Mouse (Mus musculus) gastrocnemius, adult 8-10 months (tissue): Measurements from ENCODE around the gene Fam111a. TPM values are rescaled to one million over a fixed set of nuclear protein-coding genes. Genes with fewer than 3 reads are reported as not detected.

Experiments
- DNase-seq, 2 experiments: peaks; one replicate each; pipeline ENCODE4 v3.0.0; 2022; ENCODE audit warnings: low spot score in 2 of 2
- total RNA-seq, 4 experiments: library from RNA; stranded (reverse); gene quantifications; 2 replicates each; pipeline ENCODE4 v1.2.4; 2022

Fam111a gene
- total RNA-seq, 4 experiments from 2014 or later, result 0.92 to 1.9 (median 1.2) TPM

DNA sequence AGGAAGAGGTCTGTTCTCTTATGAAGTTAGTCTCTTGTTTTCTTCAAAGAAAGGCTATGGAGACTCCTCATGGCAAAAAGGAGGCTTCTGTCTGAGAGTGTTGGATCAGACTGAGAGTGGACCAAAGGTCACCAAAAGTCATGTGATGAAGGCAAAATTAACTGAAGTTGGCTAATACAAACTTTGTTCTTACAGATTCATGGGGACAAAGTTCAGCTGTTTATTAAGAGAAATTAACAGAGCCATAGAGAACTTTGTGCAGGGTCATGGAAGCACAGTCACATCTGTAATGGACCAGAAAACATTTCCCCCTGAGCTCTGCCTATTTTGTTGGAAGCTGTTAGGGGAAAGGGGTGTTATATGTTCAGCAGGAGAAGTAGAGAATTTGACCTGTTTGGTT lies 62.8 kb downstream of the Fam111a start:
- DNase-seq, result no peak

DNA sequence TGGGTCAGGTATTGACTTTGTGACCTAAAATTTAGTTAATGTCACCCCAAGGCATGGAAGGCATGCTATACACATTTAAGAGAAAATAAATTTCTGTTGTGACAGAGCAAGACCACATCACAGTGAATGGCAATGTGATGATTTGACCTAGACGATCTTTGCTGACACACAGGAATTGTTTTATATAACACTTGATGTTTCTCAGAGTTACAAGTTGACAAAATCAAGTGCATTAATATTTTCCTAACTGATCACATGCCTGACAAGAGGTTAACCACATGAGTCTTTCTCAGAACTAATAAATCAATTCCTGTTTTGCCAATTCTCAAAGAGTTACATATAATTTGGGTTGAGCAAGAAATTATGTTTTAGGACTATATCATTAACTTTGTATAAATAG lies 68.1 kb downstream of the Fam111a start:
- DNase-seq, result no peak

DNA sequence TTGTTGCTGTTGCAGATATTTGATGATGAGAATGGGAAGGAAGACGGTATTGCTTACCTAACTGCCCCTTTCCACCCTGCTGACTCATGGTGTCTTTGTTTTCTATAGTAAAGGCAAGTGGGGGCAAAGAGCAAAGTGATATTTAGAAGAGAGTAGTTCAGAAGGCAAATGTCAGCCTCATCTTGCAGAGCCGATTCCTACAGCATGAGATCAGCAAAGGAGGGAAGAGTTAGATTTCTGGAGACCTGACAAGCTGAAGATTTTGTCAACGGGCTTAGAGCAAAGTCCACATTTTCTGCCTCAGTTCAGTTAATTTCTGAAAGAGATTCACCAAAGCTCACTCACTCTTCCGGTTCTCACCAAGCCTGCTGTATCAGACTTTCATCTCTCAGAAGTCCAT lies 87.6 kb downstream of the Fam111a start, which contains the start of gene Glyat:
TSS of gene Glyat (plus strand) at position 133 of the 400 bp plus-strand sequence.
- no peak for DNase-seq

DNA sequence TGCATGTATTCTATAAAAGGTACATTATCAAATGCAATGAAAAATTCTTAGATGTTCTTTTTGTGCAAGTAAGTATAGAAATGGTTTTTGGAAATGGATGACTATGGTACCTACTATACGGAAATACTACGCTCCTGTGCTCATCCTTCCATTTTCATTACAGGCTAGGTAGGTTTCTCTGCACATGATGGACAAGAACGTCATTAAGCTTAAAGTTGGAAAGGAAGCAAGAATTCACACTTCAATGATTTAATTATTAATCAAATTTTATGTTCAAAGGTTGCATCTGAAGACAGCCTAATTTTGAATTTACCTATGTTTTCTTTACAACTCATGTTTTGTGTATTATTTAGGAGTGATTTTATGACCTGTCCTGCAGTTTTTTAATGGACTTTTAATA lies 88.7 kb downstream of the Fam111a start:
- DNase-seq, result no peak

DNA sequence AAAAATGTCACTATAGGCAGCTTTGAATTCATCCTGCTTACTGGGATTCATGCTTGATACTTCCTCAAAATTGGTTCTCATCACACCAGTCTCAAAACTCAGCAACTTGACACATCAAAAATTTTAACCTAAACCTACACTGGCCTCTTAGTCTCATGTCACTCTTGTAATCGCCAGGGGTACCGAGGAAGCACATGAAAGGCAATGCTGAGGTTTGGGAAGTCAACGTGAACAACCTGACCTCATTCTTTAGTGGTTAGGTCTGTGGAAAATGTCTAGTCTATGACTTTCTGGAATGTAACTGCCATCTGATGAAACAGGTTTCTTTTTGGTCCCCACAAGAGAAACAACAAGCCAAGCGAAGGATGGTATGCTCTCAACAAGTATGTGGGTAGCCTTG lies 89.4 kb downstream of the Fam111a start:
- DNase-seq, result no peak

DNA sequence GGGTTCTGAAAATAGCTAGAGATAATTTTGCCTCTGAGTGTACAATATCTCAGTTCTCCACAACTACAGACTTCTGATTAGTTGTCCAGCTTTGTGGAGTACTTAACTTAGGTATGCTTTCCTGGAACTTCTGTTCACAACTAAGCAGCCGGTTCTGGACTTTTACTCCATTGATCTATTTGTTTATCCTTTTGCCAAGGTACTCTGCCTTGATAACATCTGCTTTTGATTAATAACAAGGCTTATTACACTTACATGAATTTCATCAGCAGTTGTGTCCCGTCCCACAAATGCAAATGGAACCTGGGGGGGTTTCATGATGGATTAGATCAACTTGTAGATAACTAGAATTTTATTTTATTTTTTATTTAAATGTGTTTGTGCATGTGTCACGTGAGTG lies 91.3 kb downstream of the Fam111a start:
- no peak for DNase-seq

DNA sequence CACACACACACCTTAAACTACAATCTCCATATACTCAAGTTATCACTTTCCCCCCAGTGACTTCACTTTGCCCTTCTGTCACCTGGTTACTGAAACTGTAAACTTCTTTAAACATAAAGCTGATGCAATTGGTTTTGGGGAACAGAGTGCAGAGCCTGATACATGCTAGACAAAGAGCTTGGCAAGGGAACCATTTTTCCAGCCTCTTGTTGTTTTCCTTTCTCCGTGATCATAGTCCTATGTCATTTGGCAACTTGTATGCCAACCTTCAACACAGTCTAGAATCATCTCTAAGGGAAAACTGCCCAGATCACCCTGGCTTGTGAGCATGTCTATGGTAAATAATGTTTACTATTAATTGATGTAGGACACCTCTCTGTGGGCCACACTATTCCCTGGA lies 92.5 kb downstream of the Fam111a start:
- no peak for DNase-seq

Other genes with a start within 250 kb of the Fam111a start
- not detected for gene Olfr1436, start 246.6 kb upstream of the Fam111a start, total RNA-seq
- not detected for gene Olfr1437, start 220.6 kb upstream of the Fam111a start, total RNA-seq
- not detected for gene Olfr1438-ps1, start 209.8 kb upstream of the Fam111a start, total RNA-seq
- gene Olfr1440, start 158.5 kb upstream of the Fam111a start, total RNA-seq, result not detected
- gene Olfr1441, start 128.3 kb upstream of the Fam111a start, total RNA-seq, result not detected
- gene Pfpl, start 117.8 kb upstream of the Fam111a start, total RNA-seq, result not detected
- gene Mpeg1, start 85.0 kb upstream of the Fam111a start, total RNA-seq, result 1 to 10 TPM in 2 of 4 experiments, under 1 TPM in 2; 0.53 to 1.4 (median 0.91) TPM
- gene Dtx4, start 44.3 kb upstream of the Fam111a start, total RNA-seq, result 1 to 10 TPM; 2.1 to 2.6 (median 2.4) TPM
- gene Gm4952, start 54.2 kb downstream of the Fam111a start, total RNA-seq, result not detected
- under 1 TPM in 1 of 4 experiments, not detected in 3; 0.40 TPM for gene Glyat, start 87.6 kb downstream of the Fam111a start, total RNA-seq
- not detected for gene Olfr1442, start 124.7 kb downstream of the Fam111a start, total RNA-seq
- gene Olfr1443, start 132.4 kb downstream of the Fam111a start, total RNA-seq, result not detected
- gene Keg1, start 150.0 kb downstream of the Fam111a start, total RNA-seq, result not detected
- gene Cntf, start 219.9 kb downstream of the Fam111a start, total RNA-seq, result 1 to 10 TPM in 3 of 4 experiments, under 1 TPM in 1; 0.92 to 2.5 (median 1.8) TPM